Mouse (Mus musculus) MEL (cell line): ENCODE data around the gene Tmeff2.

Experiments
- CHD1 ChIP-seq: IDR thresholded peaks from 2 replicates; pipeline ENCODE4 v1.6.1; 2012; ENCODE audit warnings: low read depth, mild to moderate bottlenecking, inconsistent platforms, low read length, improper control_type of control experiment
- CTCF ChIP-seq, 3 experiments: IDR thresholded peaks in 2 of 3; conservative IDR thresholded peaks in 1 of 3; 2 replicates each; pipeline ENCODE4 v1.5.1; 2011 to 2012; ENCODE audit warnings: low read length in 3 of 3, low read depth in 2 of 3, mild to moderate bottlenecking in 2 of 3, improper control_type of control experiment in 1 of 3, inconsistent platforms in 1 of 3, mixed read lengths in 1 of 3, moderate library complexity in 1 of 3; ENCODE audit not compliant: control insufficient read depth in 1 of 3, insufficient read depth in 1 of 3, poor library complexity in 1 of 3, severe bottlenecking in 1 of 3
- EP300 ChIP-seq, 2 experiments: IDR thresholded peaks; 2 replicates each; pipeline ENCODE4 v1.6.1; 2011; ENCODE audit warnings: improper control_type of control experiment in 2 of 2, low read length in 2 of 2, low read depth in 1 of 2, mild to moderate bottlenecking in 1 of 2
- POLR2A ChIP-seq, 2 experiments: IDR thresholded peaks; 2 replicates each; pipeline ENCODE4 v1.6.1; 2011 to 2012; ENCODE audit warnings: low read length in 2 of 2, mild to moderate bottlenecking in 2 of 2, control low read depth in 1 of 2, improper control_type of control experiment in 1 of 2, low read depth in 1 of 2, moderate library complexity in 1 of 2; ENCODE audit not compliant: control insufficient read depth in 1 of 2, insufficient read depth in 1 of 2, poor library complexity in 1 of 2
- TBP ChIP-seq: IDR thresholded peaks from 2 replicates; pipeline ENCODE4 v1.8.0; 2011; ENCODE audit warnings: low read depth, low read length, improper control_type of control experiment
- UBTF ChIP-seq: IDR thresholded peaks from 2 replicates; pipeline ENCODE4 v1.6.1; 2012; ENCODE audit warnings: low read depth, mild to moderate bottlenecking, inconsistent platforms, low read length, improper control_type of control experiment, moderate library complexity, borderline replicate concordance; ENCODE audit not compliant: insufficient read depth
- USF1 ChIP-seq: IDR thresholded peaks from 2 replicates; pipeline ENCODE4 v1.6.1; 2014; ENCODE audit warnings: low read depth, mild to moderate bottlenecking, inconsistent platforms, low read length, improper control_type of control experiment, moderate library complexity
- ZC3H11A ChIP-seq: IDR thresholded peaks from 2 replicates; pipeline ENCODE4 v1.6.1; 2012; ENCODE audit warnings: low read depth, mild to moderate bottlenecking, inconsistent platforms, low read length, improper control_type of control experiment
- ZKSCAN1 ChIP-seq: IDR thresholded peaks from 2 replicates; pipeline ENCODE4 v1.6.1; 2012; ENCODE audit warnings: low read depth, mild to moderate bottlenecking, inconsistent platforms, low read length, improper control_type of control experiment, moderate library complexity

DNA sequence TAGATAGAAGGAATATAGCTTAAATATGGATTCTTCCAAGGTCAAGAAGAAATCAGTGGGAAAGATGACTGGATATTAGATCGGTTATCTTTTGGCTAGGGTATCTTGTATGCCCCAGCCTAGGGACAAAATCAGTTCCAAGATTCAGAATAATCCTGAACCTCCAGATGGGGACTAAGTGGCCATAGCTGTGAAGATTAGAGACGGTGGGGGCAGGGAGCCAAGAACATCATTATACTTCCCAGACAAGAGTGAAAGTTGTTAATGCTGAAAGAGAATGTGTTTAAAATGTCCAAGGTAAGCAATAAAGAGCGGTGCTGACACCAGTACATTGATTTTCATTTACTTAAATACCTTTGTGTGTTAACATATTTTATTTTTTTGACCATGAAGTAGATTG lies 173.6 kb downstream of the Tmeff2 start:
- TF ChIP-seq POLR2A (IDR thresholded peaks at IDR 0.05; ENCODE audit: control insufficient read depth in 1 of 2, insufficient read depth in 1 of 2, low read depth in 1 of 2, low read length in 2 of 2, poor library complexity in 1 of 2) = no peak
- TF ChIP-seq UBTF = no peak
- no peak for TF ChIP-seq ZKSCAN1
- TF ChIP-seq ZC3H11A = no peak
- TF ChIP-seq TBP = no peak
- no peak for TF ChIP-seq EP300 (IDR thresholded peaks at IDR 0.05; ENCODE audit: low read depth in 1 of 2, low read length in 2 of 2)
- no peak for TF ChIP-seq USF1
- no peak for TF ChIP-seq CTCF (IDR thresholded peaks at IDR 0.05 in 2 of 3, conservative IDR thresholded peaks at IDR 0.05 in 1 of 3; ENCODE audit: control insufficient read depth in 1 of 3, insufficient read depth in 1 of 3, low read depth in 2 of 3, low read length in 3 of 3, poor library complexity in 1 of 3, severe bottlenecking in 1 of 3)
- TF ChIP-seq CHD1 = no peak
